Mouse (Mus musculus) Patski (cell line): ENCODE measurements at regions not wholly inside any gene's neighbourhood (a gene's known extent, or its start where the extent isn't known, plus 50 kb on each side); places are given as distances from the start of the nearest gene placed in this dataset.

Experiments
- ATAC-seq: fragments of 100-300 bp; one replicate; pipeline ENCODE4 v1.8.0; 2021
- CTCF ChIA-PET: fragments of 350-600 bp; sonication (Branson Sonifier 250); formaldehyde crosslinking; loops from one replicate; lab custom pipeline; 2022; ENCODE audit warnings: inconsistent platforms; lab: Charles Lee
- POLR2A ChIA-PET: fragments of 350-600 bp; sonication (Branson Sonifier 250); formaldehyde crosslinking; loops from one replicate; lab custom pipeline; 2022; ENCODE audit warnings: antibody characterized with exemption, inconsistent platforms; lab: Charles Lee
- DNase-seq: peaks from one replicate; pipeline ENCODE4 v3.0.0-alpha.2; 2011; ENCODE audit warnings: low read depth, low spot score
- H3K27me3 ChIP-seq: fragments of 371-371 bp; one replicate; pipeline ENCODE4 v1.5.1; 2021
- CTCF ChIP-seq: fragments of 100-300 bp; IDR thresholded peaks from one replicate; pipeline ENCODE4 v1.5.1; 2021
- in situ Hi-C: fragments of 300-500 bp; cut with MboI; formaldehyde crosslinking; loops from 3 replicates; pipeline ENCODE4 v1.11.1; 2018; ENCODE audit warnings: low pct_unique_long_range_greater_than_20kb, mixed read lengths

DNA sequence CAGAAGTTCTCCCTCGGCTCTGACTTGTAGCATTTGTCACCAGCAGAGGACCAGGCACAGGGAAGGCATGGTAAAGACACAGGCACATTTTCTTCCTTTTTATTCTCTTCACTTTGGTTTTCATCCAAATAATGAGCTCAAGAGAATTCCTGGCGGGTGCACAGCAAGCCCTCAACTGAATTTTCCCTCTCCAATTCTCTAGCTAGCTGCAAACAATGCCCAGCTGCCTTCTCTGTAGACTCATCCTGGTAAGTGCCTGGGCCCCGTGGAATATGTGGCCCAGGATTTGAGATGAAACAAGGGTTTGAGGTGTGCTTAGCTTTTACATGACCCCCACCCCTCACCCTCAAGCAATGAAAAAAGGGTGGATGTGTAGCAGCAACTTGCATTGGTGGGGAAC lies 90.4 kb downstream of the Otol1 start:
- no peak for ATAC-seq
- H3K27me3 ChIP-seq = peaks cover 27% of the 10 kb centered on the region
- no peak for DNase-seq
- in situ Hi-C loops = no loop called here
- POLR2A ChIA-PET = no interaction called here
- CTCF ChIA-PET = no interaction called here
- no peak for TF ChIP-seq CTCF

DNA sequence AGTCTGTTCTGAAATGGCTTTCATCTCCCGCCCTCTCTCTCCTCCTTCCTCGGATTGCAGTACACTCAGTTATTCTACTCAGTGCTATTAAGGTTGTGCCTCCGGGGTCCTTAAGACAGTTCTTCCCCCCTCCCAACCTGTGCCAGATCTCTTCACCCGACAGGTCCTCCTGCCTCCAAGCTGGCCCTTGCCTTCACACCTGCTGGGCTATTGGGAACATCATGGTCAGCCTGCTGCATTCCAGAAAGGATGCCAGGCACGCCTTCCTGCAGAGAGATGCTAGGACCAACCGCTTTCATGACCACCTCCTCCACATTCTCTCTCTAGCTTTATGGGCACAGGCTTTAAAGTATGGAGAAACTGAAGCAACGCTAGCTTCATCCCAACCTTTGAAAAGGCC lies 94.7 kb downstream of the Otol1 start:
- peaks cover 28% of the 10 kb centered on the region for H3K27me3 ChIP-seq
- DNase-seq = no peak
- POLR2A ChIA-PET = no interaction called here
- CTCF ChIA-PET = no interaction called here
- no peak for ATAC-seq
- no peak for TF ChIP-seq CTCF
- in situ Hi-C loops = no loop called here

DNA sequence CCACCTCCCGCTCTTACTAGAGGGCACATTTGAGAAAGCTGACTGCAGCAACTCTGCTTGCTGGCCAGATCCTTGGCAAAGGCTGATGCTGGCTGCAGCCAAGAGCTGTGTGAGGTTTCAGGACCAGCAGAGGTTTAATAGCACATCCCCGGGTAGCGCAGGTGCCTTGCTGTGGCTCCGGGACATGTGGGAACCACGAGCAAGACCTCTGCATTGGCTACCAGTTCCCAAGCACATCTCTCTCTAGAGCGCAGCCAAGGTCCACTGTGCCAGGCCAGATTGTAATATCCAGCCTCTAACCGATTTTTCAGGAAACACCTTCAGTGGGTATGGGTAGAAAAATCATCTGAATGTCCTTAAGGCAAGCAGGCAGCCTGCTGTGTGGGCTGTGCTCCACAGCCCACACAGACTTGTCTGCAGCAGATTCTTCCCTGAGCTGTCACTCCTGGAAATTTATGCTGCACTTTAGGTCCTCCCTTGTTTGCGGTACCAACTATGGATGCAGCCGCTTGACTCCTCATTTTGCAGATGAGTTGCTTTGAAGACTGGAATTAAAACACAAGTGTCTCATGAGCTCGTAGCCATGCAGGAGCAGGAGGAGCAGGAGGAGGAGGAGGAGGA lies 95.3 kb downstream of the Otol1 start:
- ChIA-PET CTCF (interaction anchor here (1.6 kb wide), 1 partner anchor 772 kb away, joined by 3 read pairs; no protein-coding TSS in a partner anchor), POLR2A (no interaction called here)
- in situ Hi-C loops = no loop called here
- DNase-seq (no peak), ATAC-seq (no peak)
- no peak for TF ChIP-seq CTCF
- peaks cover 24% of the 10 kb centered on the region for H3K27me3 ChIP-seq

DNA sequence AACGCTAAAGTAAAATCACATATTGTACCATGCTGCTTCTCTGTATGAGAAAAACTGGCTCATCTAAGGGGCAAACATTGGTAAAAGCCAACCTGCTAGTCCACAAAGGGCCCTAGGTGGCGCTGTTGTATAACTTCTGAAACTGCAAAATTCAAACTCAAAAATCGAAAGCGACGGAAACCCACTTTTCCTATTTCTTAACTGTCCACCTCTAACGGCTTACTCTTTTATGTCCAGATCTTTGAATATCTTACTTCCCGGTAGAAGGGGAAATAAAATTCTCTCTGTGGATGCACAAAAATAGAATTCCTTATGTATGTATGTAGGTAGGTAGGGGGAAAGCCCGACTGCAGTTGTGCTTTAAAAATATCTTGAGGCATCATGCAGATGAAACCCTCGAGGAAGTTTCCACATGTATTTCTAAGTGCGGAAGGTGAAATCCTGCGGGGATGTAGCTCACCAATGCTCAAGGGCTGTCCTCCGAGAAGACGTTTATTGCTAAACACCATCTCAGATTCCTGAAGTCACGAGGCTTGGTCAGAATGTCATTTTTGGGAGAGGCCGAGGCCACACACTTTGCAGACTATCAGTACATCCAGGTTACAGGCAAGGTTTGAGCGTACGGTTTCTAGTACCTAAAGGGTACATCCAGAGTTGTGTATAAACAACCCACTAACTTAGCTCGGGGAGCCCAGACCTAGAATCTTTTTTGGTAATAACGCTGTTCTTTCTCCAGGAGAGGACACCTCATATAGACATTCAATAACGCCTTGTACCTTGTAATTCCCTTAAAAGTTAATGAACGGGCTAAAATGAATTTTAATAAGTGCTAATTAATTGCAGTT lies 96.8 kb downstream of the Otol1 start:
- in situ Hi-C loops = no loop called here
- ChIA-PET CTCF (interaction anchor here (1.0 to 1.6 kb wide), 3 partner anchors 10 to 770 kb away, joined by 3 to 6 read pairs (median 3); no protein-coding TSS in a partner anchor), POLR2A (no interaction called here)
- DNase-seq (peak; percentile 38), ATAC-seq (peak; percentile 77)
- H3K27me3 ChIP-seq = peaks cover 14% of the 10 kb centered on the region
- TF ChIP-seq CTCF = peak; percentile 91

DNA sequence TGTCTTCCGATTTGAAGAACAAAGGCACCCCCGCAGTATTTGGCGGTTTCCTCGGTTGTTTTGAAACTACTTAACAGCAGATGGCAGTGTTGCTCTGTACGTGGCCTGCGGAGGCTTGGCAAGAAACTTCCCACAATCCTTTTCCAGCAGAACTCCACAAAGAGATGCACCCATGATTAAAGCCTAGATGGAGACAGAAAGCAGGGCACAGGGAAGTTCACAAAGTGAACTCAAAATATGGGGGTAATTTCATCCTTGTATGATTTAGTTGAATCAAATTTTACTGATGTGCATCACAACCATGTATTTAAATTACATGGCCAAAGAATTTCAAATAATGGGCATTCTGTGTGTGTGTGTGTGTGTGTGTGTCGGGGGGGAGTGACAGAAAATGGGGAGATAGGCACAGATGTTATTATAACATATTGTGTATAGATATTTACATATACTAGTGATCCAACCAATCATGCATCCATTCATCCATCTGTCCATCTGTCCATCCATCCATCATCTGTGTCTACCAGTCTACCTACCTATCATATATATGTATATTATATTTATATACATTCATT lies 97.5 kb downstream of the Otol1 start:
- ATAC-seq (peak; percentile 82), DNase-seq (peak; percentile 17)
- peaks cover 14% of the 10 kb centered on the region for H3K27me3 ChIP-seq
- ChIA-PET CTCF (interaction anchor here (1.0 kb wide), 1 partner anchor 10 kb away, joined by 6 read pairs; no protein-coding TSS in a partner anchor), POLR2A (no interaction called here)
- TF ChIP-seq CTCF = peak; percentile 91
- in situ Hi-C loops = no loop called here

DNA sequence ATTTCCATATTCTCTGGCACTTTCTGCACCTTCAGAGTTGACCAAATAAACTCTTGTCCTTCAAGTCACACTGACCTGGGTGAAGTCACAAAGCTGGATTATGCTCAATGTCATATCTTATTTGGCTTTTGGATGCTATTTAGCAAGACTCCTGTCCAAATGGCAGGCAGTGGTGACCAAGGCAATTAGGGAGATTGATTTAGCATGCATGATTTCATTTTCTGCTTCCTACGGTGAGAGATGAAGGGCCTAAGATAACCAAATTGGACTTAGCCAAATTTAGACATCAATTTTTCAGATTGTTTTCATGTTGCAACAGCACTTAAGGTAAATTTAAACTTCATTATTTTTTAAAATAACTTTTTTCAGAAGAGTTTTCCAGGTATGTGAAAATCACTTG lies 98.1 kb downstream of the Otol1 start:
- peaks cover 14% of the 10 kb centered on the region for H3K27me3 ChIP-seq
- ATAC-seq (no peak), DNase-seq (no peak)
- CTCF ChIA-PET = no interaction called here
- in situ Hi-C loops = no loop called here
- POLR2A ChIA-PET = no interaction called here
- TF ChIP-seq CTCF = no peak

DNA sequence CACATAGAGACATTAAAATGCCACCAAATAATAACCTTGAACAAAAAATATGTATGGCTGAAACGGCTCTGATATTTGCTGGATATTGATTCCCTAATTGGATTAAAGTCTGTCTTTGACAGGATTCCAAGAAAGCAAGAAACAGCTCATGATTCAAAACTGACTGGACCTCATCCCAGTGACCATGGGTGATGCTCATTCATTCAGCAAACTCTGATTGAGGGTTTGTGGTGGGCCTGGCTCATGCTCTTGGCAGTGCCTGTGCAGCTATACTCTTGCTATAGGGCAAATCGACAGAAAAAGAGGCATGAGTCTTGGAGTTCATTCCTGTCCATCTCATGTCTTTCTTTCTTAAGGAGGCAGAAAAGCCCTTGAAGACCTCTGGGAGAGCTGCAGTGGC lies 98.7 kb downstream of the Otol1 start:
- DNase-seq = no peak
- no peak for TF ChIP-seq CTCF
- H3K27me3 ChIP-seq = peaks cover 14% of the 10 kb centered on the region
- no peak for ATAC-seq
- ChIA-PET POLR2A (no interaction called here), CTCF (no interaction called here)
- in situ Hi-C loops = no loop called here

DNA sequence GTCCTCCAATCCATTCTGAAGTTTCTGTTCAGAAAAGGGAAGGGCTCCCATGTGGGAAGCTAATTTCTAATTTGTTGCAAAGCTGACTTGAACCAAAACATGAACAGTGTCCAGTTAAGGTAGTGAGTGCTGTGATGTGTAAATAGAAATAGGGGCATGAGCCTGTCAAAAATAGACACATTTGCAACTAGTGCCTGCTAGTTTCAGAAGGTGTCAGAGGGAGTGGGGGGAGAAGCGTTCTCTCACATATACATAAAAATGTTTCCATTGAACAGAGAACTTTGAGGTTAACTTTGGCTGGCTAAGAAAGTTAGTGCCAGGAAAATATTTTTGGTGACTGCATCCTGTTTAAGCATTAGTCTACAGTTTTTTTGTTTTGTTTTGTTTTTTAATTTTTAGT lies 118.8 kb downstream of the Otol1 start:
- ChIA-PET POLR2A (no interaction called here), CTCF (no interaction called here)
- in situ Hi-C loops = no loop called here
- peaks cover 7% of the 10 kb centered on the region for H3K27me3 ChIP-seq
- TF ChIP-seq CTCF = no peak
- ATAC-seq (no peak), DNase-seq (no peak)

DNA sequence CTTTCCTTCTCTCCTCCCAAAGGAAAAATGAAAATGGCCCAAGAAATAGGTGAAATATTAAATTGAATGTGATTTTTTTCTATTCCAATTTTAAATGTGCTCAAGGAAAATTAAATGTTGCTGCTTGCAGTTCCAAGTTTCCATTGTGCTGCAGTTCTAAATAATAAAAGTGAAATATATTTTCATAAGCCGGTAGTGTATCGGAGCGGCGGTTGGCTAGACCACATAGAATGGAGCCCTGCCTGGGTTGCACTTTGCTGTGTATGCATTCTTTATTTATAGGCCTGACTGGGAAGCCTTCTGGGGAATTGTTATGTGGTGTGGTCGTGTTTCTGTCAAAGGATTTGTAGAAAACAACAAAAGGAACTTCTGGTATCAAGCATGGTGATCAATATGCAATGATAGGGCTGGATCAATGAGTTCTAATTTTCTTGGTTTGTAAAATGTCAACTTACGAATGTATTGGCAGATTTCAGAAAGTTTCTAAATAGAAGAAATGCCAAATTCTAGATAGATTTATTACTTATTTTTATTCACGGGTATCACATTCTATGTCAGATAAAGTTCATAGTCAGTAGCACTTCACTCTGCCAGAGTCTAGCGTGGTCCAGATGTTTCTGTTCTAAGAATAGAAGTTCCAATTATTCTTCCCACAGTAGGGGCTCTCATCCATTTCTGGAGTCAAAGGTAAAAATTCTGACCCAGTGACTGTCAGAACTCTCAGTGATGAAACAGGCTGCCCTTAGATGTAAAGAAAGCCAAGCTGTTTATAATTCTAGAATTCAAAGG lies 123.0 kb downstream of the Otol1 start:
- DNase-seq (no peak), ATAC-seq (no peak)
- in situ Hi-C loops = no loop called here
- H3K27me3 ChIP-seq = peaks cover 10% of the 10 kb centered on the region
- no peak for TF ChIP-seq CTCF
- ChIA-PET CTCF (no interaction called here), POLR2A (no interaction called here)

DNA sequence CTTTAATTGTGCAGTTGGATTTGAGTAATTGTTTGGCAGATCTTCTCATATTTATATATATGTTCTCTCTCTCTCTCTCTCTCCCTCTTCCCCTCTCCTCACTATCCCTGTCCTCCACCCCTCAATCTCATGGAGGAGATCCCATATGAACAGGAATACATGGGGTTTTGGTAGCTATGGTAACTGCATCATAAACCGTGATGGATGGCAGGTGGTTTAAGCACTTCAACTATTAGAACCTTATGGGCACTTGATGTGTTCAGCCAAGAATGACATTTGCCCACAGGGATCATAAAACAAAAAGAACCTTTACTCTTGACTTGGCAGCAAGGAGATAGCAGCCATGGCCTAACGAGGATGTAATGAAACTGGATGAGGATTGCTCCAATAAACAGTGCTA lies 127.5 kb downstream of the Otol1 start:
- TF ChIP-seq CTCF = no peak
- DNase-seq = no peak
- ChIA-PET CTCF (no interaction called here), POLR2A (no interaction called here)
- no peak for ATAC-seq
- in situ Hi-C loops = no loop called here
- peaks cover 9% of the 10 kb centered on the region for H3K27me3 ChIP-seq
